Mouse (Mus musculus) gastrocnemius, adult 18-20 months (tissue): ENCODE data around the gene Uhrf2. TPM values are rescaled to one million over a fixed set of nuclear protein-coding genes. Genes with fewer than 3 reads are reported as not detected.
A peak's percentile ranks its signal among the peaks of the same experiment; 100 is the strongest.
"Not testable (repeated sequence)": the region's sequence is repeated elsewhere in the genome, so short reads cannot be mapped to it uniquely, and the experiment has no call there.

Source experiments
- DNase-seq: peaks from one replicate; pipeline ENCODE4 v3.0.0; 2021; ENCODE audit warnings: low spot score
- long read RNA-seq, 2 experiments: library from polyadenylated mRNA; stranded (forward); transcript quantifications; one replicate each; pipeline ENCODE4 v2.0.0; 2021
- total RNA-seq, 2 experiments: library from RNA; stranded (reverse); gene quantifications; 2 replicates each; pipeline ENCODE4 v1.2.3; 2021

Uhrf2 gene
- total RNA-seq = 10 to 100 TPM; 12.9 to 13.1 TPM
- long read RNA-seq, experiment 1, transcript Uhrf2-201 (16 exons, 3,536 nt) = major isoform, 8 of 11 reads
- long read RNA-seq, experiment 1, partial matches to known transcripts = 0 of 11 reads
- long read RNA-seq, experiment 1, other reads (novel, unspliced or antisense) = 0 of 11 reads
- long read RNA-seq, experiment 2, transcript Uhrf2-201 (16 exons, 3,536 nt) = major isoform, 7 of 12 reads
- long read RNA-seq, experiment 2, partial matches to known transcripts = 0 of 12 reads
- long read RNA-seq, experiment 2, other reads (novel, unspliced or antisense) = 4 of 12 reads

DNA sequence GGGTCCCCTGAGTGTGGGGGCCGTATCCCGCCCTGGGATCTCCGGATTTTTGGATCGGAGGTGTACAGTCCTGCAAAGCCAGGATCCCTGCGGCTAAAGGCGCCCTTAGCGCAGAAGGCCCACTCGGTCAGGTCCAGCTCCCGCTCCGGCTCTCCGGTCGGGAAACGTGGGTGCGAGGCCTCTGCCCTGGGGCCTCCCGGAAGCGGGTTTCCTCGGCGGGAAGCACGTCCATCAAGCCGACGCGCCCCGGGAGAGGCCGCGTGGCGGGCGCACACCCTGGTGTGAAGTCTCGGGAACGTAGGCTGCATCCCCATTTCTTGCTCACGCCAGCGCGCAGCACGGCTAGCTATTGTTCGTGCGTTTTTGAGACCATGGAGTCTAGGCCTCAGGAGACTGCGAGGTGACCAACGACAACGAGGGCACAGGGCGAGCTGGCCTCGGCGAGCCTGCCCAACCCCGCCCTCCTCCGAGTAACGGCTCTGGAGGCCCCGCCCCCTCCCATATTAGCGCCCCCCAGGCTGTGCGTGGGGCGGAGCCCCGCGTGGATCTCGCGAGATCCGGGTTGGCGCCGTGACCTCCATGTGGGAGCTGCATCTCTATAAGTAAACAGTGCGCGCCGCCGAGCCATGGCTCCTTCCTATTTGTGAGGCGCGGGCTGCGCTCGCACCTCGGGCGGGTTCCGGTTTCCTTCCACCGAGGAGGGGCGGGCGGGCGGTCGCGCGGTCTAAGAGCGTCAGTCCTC lies at the start of gene Uhrf2:
Gene Uhrf2, plus strand, starts transcription at position 620 of the 742 bp plus-strand sequence.
- DNase-seq = peak; percentile 96

DNA sequence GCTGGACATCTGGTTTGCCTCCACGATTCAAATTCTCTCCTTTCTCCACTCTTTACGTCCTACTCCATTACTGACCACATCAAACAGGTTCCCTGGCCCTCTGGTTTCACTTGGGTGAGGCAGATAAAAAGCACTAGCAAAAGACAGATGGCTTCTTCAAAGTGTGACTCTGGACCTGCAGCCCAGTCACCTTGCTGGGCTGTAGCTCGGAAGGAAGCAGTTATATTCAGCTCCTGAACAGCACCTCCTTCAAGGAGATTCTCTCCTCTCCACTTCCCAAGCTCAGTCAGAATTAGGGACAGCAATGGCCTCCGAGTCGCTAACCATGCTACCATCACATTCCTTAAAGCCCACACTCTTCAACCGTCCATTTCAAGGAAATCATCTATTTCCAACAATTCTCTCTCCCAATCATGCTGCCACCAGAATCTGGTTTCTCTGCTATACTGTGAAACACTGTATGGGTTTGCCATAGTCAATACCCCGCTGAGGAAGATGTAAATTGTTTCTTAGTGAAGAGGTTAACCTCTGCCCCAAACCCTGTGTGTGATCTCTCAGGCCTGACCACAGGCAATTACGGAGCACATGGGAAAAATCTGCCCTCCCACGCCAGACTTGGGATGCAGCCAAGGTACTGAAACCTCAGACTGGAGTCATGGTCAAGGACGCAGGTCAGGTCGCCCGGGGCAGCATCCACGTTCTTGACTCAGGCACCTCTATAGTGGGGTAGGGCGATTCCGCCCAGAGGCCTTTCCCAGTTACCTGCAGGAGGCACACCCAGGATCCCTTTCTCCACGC lies 45.9 kb upstream of the Uhrf2 start:
- no peak for DNase-seq

DNA sequence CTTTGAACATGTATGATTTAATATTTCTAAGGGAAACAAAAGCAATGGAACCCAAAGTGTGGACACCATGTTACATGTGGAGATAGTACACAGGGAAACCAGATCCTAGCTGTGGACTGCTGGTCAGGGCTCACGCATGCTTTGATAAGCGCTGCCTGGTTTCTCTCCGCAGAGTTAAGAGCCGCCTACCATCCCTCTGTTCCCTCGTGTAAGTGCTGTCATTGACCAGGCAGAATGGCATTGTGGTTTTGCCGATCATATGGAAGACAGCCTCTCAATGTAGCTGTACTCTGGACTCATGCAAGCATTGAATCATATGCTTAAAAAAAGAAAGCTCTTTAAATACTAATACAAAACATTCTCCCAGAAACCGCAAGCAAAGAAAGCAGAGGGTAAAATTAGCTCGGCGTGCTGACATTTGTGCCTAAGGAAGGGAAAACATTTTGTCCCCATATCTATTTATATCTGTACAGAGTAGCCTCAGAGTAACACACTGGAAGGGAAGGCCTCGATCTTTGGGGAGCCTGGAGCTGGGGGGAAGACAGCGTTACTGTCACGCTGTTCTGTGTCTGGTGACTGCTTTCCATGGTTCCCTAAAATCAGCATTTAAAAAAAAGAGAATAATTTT lies 43.7 kb upstream of the Uhrf2 start:
- DNase-seq = no peak

DNA sequence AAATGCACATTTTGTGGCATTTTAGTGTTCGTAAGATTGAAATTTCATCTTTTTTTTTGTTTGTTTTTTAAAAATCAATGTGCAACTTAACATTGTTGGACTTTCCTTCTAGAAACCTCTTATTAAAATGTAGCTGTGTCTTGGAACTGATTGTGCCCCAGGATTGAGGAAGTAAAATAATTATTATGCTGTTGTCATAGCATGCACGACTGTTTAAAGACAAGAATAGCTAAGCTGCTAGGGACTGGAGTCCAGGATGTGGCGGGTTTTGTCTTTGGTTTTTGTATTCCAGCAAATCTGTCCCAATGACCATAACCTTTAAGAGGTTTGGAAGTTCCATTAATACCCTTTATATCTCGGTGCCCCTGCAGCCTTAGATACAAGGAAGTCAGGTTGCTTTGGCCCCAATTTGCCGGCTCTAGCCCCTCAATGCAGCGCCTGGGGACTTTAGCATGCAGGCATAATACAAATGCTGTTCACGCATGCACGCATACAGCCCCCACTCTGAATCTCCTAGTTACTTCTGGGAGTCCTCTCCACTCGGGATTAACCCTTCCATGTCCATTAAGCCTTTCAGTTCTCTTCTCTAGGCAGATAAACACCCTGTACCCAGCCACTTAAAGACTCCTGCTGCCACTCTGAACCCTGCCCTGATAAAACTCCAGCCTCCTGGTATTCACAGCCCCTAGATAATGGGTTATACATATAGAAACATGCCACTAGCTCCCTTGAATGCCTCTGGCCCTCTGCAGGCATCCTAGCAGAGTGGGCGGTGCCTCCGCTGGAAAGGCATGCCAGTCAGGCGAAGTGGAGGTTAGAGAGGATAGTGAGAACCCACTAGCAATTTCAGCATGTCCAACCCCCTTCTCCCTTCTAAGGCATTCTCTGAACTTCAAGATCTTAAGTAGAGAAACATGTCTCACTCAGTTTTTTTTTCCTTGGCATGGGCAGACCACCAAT lies 29.6 kb upstream of the Uhrf2 start:
- no peak for DNase-seq

DNA sequence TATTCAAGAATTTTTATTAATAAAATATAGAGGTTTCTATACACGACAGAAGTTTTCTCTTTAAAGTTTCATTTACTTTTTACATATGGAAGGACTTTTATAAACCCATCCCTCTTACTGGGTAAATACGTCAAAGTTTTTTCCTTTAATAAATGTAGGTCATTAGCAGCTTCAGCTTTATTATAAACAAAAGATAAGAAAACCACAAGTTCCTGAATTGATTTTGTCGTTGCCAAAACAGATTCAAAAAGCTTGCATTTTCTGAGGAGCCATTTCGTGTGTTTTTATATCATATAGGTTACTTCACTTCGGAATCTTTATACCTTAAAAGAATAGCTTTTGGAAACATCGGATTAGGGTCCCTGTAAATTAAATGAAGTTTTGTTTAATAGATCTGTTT lies 28.8 kb upstream of the Uhrf2 start:
- no peak for DNase-seq

DNA sequence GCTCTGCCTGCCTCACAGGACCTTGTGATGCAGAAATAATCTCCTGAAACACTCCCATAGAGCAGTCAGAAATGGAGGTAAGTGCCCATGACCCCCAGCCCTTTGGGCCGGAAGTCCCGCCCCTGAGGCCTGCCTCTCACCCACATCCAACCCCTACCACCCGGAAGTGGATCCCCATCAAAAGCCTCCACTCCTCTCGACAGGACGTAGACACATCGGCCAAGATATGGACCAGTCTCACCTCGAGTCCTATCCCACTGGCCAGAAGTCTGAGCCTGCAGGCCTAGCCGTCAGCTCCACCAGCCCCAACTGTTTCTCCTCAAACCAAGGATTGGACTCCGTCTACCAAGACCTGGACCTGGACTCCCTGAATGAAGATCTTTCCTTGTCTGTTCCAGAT lies 26.7 kb upstream of the Uhrf2 start, which contains the start of gene Trpd52l3:
Gene Trpd52l3, plus strand, starts transcription at position 170 of the 400 bp plus-strand sequence.
- DNase-seq = no peak

DNA sequence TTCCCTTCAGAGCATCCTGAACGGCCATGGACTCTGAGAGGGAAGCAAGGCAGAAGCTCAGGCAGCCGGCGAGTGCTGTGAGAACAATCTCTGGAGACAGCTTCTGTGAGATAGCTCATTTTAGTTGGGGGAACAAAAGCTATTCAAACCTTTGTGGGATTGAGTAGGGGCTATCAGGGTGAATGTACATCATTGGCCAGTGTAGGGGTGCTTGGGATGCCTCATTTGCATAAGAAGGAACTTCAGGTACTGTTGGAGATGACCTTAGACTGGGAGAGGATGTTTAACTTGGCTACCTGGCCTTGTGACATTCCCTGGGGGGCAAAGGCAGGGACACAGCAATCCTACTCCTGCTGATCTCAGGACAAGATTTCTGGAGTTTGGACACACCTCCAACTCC lies 23.9 kb upstream of the Uhrf2 start:
- no peak for DNase-seq

DNA sequence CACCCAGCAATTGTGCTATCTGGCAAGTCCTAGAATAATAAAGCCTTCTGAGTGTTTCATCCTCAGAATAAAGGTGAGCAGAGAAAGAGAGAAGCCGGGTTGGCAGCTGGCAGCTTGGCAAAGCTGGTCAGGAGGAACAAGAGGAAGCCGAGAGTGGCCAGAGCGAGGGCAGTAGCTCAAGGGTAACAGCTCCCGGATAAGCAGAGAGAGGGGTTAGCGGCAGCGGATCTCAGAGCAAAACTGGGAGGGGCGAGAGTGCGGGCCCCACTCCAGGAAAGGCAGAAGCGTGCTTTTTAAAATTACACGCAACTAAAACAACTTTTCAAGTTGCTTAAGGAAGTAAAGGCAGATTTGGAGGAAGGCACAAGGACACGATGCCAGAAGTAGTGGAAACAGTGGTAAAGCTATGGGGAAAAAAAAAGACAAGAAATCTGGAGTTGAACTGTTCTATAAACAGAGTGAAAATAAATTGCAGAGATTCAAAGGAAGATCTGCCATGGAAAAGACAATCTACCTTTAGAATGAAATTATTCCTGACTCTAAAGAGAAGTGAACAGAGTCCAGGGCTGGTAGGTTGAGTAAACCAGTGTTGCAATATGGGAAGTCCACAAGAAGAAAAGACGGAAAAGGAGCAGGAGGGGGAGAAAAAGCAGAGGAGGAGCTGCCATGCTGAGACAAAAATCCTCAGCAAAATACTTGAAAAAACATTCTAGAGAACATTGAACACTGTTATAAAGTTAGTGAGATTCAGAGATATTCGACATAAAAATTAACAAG lies 19.6 kb upstream of the Uhrf2 start:
- DNase-seq = no peak

DNA sequence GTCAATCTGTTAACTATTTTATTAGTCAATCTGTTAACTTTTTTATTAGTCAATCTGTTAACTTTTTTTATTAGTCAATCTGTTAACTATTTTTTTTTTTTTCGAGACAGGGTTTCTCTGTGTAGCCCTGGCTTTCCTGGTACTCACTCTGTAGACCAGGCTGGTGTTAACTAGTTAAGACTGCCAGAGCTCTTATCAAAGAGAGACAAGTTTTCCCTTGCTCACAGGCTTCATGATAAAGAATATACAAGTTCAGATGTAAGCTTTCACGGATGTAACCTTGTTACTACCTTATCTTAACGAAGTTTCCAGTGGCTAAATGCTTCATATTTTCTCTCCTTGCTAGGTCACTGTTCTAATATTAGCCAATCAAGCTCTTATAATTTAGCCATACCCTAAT lies 16.0 kb upstream of the Uhrf2 start:
- DNase-seq = no peak

DNA sequence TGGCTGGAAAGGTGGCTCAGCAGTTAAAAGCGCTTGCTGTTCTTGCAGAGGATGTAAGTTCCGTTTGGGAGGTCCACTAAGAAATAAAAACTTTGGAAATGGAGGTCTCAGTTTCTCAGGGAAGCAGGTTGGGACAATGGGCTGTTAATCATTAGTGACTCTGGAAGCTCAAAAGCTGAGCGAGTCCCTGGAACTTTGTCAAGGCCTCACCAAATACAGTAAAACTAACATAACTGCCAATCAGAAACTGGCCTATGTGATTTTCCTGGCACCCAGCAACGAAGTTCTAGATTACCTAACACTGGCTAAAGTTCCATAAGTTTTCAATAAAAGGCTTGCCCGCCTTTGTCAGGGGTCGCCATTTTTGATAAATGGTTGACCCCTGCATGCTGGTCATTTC lies 14.2 kb upstream of the Uhrf2 start:
- DNase-seq = no peak

DNA sequence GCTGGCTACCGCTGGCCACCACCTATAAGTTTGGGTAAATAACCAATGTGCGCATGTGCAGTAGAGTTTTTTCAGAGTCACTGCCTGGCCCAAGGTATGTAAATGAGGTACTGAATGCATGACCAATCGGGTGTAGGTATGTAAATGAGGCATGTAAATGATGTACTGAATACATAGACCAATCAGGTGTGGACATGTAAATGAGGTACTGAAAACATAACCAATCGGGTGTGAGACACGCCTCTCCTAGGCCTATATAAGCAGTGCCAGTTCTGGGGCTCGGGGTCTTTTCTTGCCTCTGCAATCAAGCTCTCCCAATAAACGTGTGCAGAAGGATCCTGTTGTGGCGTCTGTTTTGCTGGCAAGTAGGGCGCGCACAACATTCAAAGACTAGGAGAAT lies 6.9 kb upstream of the Uhrf2 start:
- DNase-seq = not testable (repeated sequence)

DNA sequence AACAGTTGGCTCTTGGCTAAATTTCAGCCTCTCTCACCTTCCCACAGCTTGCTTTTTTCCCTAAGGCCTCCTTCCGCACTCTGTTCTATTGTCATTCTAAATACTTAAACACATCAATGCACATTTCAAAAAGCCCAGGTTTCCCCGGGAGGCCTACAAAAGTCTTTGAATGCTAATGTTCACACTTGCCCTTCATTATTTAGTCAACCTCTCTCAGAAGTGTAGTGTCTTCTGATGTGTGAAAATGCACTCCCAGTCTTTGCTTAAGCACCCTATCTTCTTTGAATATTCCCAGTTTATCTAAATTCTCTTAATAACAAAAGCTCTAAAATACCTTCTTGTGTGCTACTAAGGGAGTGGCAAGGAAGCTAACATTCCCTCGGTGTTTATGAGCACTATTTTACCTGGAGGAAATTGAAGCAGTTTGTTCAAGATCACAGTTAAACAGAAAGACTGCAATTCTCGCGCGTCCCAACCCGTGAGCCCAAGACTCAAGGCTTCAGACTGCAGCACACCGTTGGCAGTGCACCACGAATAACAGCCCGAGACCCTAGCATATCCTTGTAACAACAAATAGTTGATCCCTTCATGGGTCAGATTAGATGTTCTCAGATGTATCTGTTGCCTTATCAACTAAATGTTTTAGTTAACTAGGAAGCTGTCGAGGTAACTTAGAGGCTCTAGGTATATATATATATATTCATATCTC lies 1.2 kb upstream of the Uhrf2 start:
- DNase-seq = no peak

DNA sequence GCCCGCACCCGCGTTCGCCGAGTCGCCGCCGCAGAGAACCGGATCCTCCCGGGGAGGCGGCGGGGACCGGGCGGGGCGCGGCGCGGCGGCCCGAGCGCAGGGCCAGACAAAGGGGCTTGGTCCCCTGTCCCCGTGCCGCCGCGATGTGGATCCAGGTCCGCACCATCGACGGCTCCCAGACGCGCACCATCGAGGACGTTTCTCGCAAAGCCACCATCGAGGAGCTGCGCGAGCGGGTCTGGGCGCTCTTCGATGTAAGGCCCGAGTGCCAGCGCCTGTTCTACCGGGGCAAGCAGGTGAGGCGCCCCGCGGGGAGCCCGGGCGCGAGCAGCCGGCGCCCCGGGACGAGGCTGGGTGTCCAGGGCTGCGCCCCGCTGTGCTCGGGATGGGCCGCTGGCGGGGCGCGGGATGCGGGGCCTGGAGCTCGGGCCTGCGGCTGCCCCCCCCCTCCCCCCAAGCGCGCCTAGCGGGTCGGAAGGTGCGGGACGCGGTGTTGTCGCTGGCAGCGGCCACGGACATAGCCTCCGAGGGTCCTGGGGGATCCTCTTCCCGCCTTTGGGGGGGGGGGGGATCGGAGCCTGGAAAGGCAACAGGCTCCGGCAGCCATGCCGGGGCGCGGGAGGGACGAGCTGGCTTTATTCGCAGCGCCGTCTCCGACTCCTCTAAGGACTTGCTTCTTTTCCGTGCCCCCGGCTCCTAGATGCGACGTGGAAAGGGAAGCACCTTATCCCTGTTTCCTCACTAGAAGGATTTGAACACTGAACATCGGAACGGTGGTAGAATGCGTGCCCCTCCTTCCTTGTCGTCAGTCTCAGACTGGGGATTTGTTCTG lies 539 bp downstream of the Uhrf2 start:
- no peak for DNase-seq

DNA sequence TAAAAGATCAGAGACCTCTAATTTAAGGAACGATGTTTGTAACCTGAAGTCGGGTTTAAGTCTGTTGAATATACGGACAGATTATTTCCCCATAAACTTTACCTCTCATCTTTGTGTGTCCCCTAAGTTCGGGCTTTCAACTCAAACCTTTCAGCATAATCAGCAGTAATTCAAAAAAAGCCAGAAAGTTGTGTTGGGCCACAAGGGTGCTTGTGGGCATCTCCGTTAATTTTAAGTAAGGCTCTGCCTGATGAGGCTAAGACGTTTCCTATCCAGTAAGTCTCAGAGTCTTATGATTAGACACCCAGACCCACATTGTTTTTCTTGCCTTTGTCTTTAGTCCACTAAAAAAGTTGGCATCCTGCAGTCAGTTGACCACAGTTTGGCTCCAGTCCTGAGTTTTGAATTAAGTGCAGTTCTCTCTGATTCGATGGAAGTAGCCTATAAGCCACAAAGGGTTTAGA lies 1.2 kb downstream of the Uhrf2 start:
- DNase-seq = no peak

DNA sequence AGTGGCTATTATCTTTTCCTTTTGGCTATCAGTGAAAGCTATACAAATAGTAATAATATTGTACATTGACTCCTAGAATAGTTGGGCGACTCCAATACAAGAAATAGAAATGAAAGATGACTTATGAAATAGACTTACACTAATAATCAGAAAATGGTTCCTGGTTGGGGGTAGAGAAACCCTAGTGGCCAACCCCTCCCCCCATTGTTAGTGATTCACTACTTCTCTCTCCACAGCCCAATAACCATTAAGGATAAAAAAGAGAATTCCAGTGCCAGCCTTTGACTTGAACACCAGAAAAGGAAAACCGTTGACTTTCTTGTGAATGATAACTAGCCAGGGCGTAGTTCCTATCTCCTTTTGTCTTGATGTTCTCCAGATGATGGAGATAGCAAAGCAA lies 1.9 kb downstream of the Uhrf2 start:
- DNase-seq = no peak

DNA sequence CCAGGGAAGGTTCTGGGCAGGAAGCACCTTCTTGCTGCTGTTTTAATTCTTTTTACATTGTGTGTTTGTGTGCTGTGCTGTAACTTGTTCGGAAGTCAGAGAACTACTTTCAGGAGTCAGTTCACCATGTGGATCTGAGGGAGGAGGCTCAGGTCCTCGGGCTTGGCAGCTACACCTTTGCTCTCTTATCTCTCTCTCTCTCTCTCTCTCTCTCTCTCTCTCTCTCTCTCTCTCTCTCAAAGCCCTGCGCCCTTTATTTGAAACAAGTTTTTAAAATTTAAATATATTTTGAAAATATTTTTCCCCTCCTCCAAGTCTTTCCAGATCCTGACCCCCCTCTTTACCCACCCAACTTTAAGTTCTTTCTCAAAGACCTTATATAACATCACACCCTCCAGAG lies 5.0 kb downstream of the Uhrf2 start:
- no peak for DNase-seq

DNA sequence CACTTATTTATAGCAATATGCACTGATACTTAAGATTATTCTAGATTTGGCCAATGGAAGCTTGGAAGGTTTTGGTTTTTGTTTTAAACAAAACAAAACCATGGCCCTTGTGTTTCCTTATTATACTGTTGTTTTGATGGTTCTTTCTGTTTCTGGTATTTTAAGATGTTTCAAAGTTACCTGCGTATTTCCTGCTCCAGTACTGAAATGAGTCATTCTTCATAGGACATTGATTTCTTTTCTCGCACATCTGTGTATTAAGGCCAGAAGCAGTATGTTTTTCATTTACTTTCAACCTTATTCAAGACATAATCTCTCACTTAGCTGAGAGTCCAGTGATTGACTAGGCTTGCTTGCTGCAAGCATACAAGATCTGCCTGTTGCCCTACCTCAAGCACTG lies 13.4 kb downstream of the Uhrf2 start:
- no peak for DNase-seq

DNA sequence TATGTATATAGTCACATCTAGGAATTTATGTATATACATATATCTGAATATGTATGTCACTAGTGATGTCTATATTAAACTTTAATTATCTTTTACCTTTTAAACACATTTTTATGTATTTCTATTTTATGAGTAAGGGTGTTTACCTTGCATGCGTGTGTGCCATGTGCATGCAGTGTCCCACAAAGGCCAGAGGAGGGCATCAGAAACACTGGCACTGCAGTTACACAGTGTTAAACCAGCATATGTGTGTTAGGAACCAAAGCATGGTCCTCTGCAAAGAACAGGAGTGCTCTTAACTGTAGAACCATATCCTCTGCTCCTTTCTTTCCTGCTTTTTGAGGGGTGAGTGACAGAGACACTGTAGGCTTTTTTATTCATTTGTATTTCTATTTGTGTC lies 14.3 kb downstream of the Uhrf2 start:
- no peak for DNase-seq
